Mouse (Mus musculus) MEL (cell line): ENCODE measurements at regions not wholly inside any gene's neighbourhood (a gene's known extent, or its start where the extent isn't known, plus 50 kb on each side); places are given as distances from the start of the nearest gene placed in this dataset.

ENCODE experiments used
- CTCF ChIP-seq, 3 experiments: IDR thresholded peaks in 2 of 3; conservative IDR thresholded peaks in 1 of 3; 2 replicates each; pipeline ENCODE4 v1.5.1; 2011 to 2012; ENCODE audit warnings: low read length in 3 of 3, low read depth in 2 of 3, mild to moderate bottlenecking in 2 of 3, improper control_type of control experiment in 1 of 3, inconsistent platforms in 1 of 3, mixed read lengths in 1 of 3, moderate library complexity in 1 of 3; ENCODE audit not compliant: control insufficient read depth in 1 of 3, insufficient read depth in 1 of 3, poor library complexity in 1 of 3, severe bottlenecking in 1 of 3
- KAT2A ChIP-seq: conservative IDR thresholded peaks from 2 replicates; pipeline ENCODE4 v1.6.1; 2012; ENCODE audit warnings: low read depth, low read length, improper control_type of control experiment, inconsistent platforms
- TCF12 ChIP-seq: IDR thresholded peaks from 2 replicates; pipeline ENCODE4 v1.6.1; 2014; ENCODE audit warnings: low read depth, mild to moderate bottlenecking, inconsistent platforms, low read length, improper control_type of control experiment, moderate library complexity

DNA sequence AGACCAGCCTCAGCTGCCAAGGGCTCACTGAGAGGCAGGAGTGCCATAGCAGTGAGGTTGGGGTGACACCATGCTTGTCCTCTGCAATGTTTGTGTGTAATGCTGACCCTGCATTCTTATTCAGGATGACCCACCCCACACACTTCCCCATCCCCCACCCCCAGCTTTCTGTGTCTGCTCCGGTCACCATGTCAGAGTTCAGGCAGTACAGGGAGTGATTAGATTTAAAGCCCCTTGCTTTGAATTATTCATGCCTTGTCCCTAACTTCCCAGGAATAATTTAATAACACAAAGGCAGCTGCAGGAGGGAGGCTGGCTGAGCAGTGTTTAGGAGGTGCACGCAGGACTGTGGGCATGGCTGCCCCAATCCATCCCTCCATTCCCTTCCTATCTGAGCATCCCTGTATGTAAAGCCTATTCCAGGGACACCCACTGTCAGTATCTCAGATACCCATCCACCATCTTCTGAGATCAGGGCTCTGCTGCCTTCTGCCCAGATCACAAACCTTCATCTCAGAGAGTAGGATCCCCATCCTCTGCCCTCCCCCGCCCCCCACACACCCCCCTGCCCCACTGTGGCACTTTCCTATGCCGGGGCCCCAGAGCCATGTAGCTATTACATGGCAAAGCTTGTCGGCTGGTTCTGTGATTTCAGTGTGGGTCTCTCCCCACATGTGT, 76.0 kb upstream of the Rufy1 start:
- TF ChIP-seq CTCF (IDR thresholded peaks at IDR 0.05 in 2 of 3, conservative IDR thresholded peaks at IDR 0.05 in 1 of 3; ENCODE audit: control insufficient read depth in 1 of 3, insufficient read depth in 1 of 3, low read depth in 2 of 3, low read length in 3 of 3, poor library complexity in 1 of 3, severe bottlenecking in 1 of 3): no peak
- no peak for TF ChIP-seq KAT2A
- no peak for TF ChIP-seq TCF12
